Mouse (Mus musculus) thymus, postnatal 14 days (tissue): ENCODE data around the gene Hyal3.

Experiments
- DNase-seq: peaks from one replicate; pipeline ENCODE4 v3.0.0; 2021

The Hyal3 gene

DNA sequence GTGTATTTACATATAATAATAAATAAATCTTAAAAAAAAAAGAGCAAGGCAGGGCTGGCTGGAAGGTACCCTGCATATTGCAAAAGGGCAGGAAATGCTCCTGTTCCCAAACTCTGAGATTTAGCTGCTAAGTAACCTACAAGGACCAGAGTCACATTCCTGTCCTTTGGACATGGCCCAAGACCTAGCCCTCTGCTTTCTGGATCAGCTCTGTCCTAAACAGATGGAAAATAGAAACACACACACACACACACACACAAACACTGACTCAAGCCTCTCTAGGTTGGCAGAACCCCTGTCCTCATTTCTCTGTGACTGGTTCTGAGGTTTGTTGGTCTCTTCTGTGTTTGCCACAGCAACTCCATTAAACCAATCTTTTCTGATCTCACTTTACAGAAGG, 40.3 kb downstream of the Hyal3 start:
- no peak for DNase-seq

- peak; percentile 75 for DNase-seq
These were observed 43.9 kb downstream of the Hyal3 start for GRCm38 (mm10) chr9:107624539-107624938.

DNA sequence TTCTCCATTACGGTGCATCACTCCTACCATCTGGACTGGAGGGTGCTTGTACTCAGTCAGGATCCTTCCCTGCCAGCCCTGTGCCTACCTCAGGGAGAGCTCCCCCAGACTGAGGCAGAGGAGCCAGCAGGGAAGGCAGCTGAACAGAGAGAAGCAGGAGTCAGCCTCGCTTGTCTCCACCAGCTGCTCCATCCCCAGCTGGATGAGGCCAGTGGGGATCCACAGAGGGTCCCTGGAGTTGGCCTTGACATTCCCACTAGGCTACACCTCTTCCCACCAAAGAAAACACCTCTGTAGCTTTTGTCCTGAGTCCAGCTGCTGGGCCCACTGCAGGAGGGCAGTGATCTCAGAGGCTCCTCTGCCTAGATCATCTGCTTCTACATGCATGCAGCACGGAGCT, 44.3 kb downstream of the Hyal3 start:
- no peak for DNase-seq

DNA sequence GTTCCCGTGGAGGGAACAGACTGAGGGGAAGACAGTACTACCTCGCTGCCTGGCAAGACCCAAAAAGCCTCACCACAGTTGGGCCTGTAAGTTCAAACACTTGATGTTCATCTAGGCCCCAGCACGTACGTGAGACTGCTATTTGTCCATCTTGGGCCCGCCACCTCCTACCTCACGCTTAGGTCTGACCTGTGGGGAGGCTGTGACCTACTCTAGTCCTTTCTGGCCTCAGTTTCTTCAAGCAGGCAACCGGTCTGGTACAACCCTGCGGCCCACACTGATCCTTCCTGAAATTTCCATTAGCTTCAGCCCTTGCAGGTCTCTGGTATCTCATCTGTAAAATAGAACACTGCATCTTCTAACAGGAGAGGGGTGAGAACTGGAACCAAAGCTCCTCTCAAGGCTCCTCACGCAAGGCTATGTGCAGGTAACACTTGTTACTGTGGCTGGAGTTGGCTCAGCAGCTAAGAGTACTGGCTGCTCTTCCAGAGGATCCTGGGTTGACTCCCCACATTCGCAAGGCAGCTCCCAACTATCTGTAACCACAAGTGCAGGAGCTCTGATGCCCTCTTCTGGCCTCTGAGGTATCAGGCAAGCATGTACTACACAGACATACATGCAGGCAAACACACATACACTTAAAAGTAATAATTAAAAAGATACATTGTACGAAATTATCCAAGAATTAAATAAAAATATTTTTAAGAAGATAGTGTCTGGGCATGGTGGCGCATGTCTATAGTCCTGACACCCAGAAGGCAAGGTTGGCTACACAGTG, 44.9 kb downstream of the Hyal3 start:
- DNase-seq: peak; percentile 56

GRCm38 (mm10) chr9:107626158-107626843, 45.7 kb downstream of the Hyal3 start:
- DNase-seq: no peak

GRCm38 (mm10) chr9:107626844-107627277, 46.2 kb downstream of the Hyal3 start:
- DNase-seq: peak; percentile 96

DNA sequence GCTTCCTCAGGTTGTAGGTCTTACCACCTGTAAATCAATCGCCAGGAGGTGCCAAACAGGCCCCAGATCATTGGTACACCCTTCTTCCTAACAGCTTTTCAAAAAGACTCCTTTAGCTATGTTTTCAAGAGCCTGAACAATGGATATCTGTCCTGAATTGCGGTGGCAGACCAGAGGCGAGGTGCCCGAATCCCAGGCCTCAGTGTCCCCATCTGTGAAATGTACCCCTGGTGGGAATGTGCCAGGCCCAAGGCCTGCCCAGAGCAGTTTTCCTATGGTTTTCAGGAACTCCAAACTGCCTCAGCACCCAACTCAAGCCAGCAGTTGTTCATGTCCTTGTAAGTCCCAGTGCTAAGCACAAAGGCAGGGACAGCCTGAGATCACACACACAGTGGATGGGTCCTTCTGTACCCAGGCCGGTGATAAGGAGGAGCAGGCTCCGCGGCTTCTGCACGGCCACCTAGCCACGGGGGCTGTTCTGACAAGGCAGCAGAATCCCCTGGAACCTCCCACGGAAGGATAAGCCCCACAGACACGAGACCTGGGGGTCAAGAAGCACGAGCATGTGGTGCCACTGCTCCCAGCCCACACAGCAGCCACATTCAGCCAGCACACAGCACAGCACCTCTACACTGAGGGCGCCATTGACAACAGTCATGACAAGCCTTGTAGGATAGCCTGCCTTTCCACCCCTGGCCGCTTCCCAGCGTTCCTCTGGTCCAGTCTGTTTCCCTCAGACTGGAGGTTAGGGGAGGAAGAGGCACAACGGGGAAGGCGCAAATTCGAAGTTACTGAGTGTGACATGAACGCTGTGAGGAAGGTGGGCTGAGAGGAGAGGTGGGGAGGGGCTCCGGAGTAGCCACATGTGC, 47.0 kb downstream of the Hyal3 start:
- no peak for DNase-seq

DNA sequence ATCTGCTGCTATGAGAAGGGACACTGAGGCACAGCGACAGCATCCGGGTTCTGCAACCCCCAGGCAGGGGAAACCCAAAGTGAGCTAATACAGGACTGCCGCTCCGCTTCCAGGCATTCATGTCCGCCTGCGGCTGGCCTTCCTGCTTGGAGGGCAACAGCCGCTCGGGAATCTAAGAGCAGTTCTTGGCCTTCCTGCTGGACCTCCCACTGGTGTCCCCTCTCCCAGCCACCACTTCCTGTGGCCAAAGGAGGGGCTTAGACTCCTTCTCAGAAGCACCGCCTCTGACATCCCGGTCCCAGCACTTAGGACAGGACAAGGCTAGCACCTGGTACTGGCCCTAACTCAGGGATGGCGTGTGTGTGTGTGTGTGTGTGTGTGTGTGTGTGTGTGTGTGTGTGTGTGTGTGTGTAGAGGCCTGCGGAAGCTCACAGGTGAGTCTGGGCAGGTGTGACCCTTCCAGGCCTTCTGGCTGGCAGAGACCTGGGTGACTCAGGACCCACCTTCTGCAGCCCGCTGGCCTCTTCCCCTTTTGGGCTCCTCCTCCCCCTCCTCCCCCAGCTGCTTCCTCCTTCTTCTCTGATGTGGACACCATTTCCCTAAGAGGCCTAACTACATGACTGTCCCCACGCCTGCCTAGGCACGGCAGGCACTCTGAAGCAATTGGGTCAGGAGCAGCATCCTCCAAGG, 48.2 kb downstream of the Hyal3 start:
- no peak for DNase-seq

DNA sequence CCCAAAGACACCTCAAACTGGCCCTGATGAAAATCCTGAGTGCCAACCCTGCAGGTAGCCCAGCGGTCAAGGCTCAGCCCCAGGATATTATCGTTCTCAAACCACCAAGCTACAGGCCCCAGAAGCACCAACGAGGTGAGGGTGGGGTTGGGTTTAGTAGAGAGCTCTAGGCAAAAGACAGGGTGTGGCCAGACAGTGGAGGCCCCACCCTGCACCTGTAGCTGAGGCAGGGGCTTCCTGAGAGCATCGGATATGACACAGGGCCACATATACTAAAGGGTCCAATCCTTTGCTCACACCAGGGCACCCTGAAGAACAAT, 48.8 kb downstream of the Hyal3 start:
- DNase-seq: peak; percentile 55

DNA sequence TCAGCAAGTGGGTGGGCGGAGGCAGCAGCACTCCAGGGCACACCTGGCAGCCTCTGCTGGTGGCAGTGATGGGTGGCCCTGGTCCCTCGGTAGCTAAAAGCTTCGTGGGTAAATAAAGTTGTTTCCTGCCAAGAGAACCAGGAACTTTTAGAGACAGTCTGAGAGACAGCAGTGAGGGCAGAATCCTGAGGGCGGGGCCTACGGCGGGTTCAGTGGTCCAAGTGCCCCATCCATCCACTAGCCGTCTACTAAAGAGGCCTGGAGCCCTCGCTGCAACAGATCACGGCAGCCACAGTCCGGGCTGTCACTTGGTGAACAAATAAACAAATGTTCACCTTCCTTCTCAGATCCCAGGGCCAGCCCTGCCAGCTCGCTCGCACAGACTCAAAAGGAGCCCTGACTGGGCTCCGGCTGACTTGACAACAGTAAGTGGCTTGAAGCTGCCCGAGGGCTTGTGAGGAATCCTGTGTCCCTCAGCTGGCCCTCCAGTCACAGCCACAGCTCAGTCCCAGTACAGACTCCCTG, 49.3 kb downstream of the Hyal3 start:
- peak; percentile 78 for DNase-seq

GRCm38 (mm10) chr9:107630576-107630975, 50.0 kb downstream of the Hyal3 start:
- DNase-seq: no peak

- DNase-seq: no peak
These were observed 50.8 kb downstream of the Hyal3 start for GRCm38 (mm10) chr9:107631311-107631826.

- DNase-seq: no peak
These were observed 51.2 kb downstream of the Hyal3 start for GRCm38 (mm10) chr9:107631861-107632260.

- no peak for DNase-seq
These were observed 51.9 kb downstream of the Hyal3 start for GRCm38 (mm10) chr9:107632478-107632877.

GRCm38 (mm10) chr9:107633091-107633660, 52.6 kb downstream of the Hyal3 start:
- DNase-seq: peak; percentile 92

- DNase-seq: peak; percentile 66
These were observed 53.2 kb downstream of the Hyal3 start for GRCm38 (mm10) chr9:107633661-107634405.

GRCm38 (mm10) chr9:107634406-107635278, 54.0 kb downstream of the Hyal3 start:
- no peak for DNase-seq

- peak; percentile 98 for DNase-seq
These were observed 54.8 kb downstream of the Hyal3 start, which contains the start of gene Gnai2 for GRCm38 (mm10) chr9:107635279-107636028. TSS of gene Gnai2 (minus strand) at chr9:107635367.
